Mouse (Mus musculus) brain, embryonic 14.5 days (tissue): ENCODE measurements around the gene Mphosph9.

Experiments
- CTCF ChIP-seq: fragments of 200-500 bp; IDR thresholded peaks from 2 replicates; pipeline ENCODE4 v1.5.1; 2012; ENCODE audit warnings: inconsistent platforms, mild to moderate bottlenecking, moderate library complexity, borderline replicate concordance; ENCODE audit not compliant: insufficient read depth, insufficient read length; ENCODE audit errors: extremely low read depth
- POLR2A ChIP-seq: fragments of 200-500 bp; IDR thresholded peaks from 2 replicates; pipeline ENCODE4 v1.6.1; 2012; ENCODE audit warnings: mild to moderate bottlenecking, inconsistent platforms, borderline replicate concordance; ENCODE audit not compliant: poor library complexity, insufficient read depth, insufficient read length, severe bottlenecking; ENCODE audit errors: extremely low read depth

- TF ChIP-seq CTCF (no peak), POLR2A (no peak)
Observed at GRCm38 (mm10) chr5:124334392-124334791, 6.6 kb upstream of the Mphosph9 start.
